Mouse (Mus musculus) testis, postnatal 10 days (tissue): ENCODE data around the gene Hist1h2bb.
A peak's percentile ranks its signal among the peaks of the same experiment; 100 is the strongest.

Experiments used
- DNase-seq: peaks from one replicate; pipeline ENCODE4 v3.0.0; 2021; ENCODE audit warnings: low spot score

Hist1h2bb gene

GRCm38 (mm10) chr13:23728472-23729191 is 17.9 kb upstream of the Hist1h2bb start:
- DNase-seq: no peak

GRCm38 (mm10) chr13:23729192-23729525 is 17.4 kb upstream of the Hist1h2bb start:
- no peak for DNase-seq

GRCm38 (mm10) chr13:23729706-23730105 is 16.8 kb upstream of the Hist1h2bb start:
- DNase-seq: no peak

- DNase-seq: no peak
Observed at GRCm38 (mm10) chr13:23730479-23730878, 16.1 kb upstream of the Hist1h2bb start.

GRCm38 (mm10) chr13:23732156-23732804 is 14.3 kb upstream of the Hist1h2bb start:
- DNase-seq: no peak

- no peak for DNase-seq
Observed at GRCm38 (mm10) chr13:23737091-23737490, 9.4 kb upstream of the Hist1h2bb start.

GRCm38 (mm10) chr13:23738041-23738440 is 8.5 kb upstream of the Hist1h2bb start:
- DNase-seq: peak; percentile 60

- peak; percentile 92 for DNase-seq
Observed at GRCm38 (mm10) chr13:23738677-23739068, 7.9 kb upstream of the Hist1h2bb start, which contains the start of gene Hist1h1c. Gene Hist1h1c (plus strand): TSS chr13:23738808.

GRCm38 (mm10) chr13:23739069-23739921 is 7.2 kb upstream of the Hist1h2bb start:
- DNase-seq: peak; percentile 85

- no peak for DNase-seq
Observed at GRCm38 (mm10) chr13:23739922-23740252, 6.6 kb upstream of the Hist1h2bb start.

- DNase-seq: no peak
Observed at GRCm38 (mm10) chr13:23740256-23740840, 6.2 kb upstream of the Hist1h2bb start.

- DNase-seq: no peak
Observed at GRCm38 (mm10) chr13:23740910-23741309, 5.6 kb upstream of the Hist1h2bb start.

- no peak for DNase-seq
Observed at GRCm38 (mm10) chr13:23742007-23742406, 4.5 kb upstream of the Hist1h2bb start.

- no peak for DNase-seq
Observed at GRCm38 (mm10) chr13:23743215-23743614, 3.3 kb upstream of the Hist1h2bb start.

- no peak for DNase-seq
Observed at GRCm38 (mm10) chr13:23743963-23744362, 2.6 kb upstream of the Hist1h2bb start.

- no peak for DNase-seq
Observed at GRCm38 (mm10) chr13:23744421-23745380, 1.8 kb upstream of the Hist1h2bb start.

- peak; percentile 92 for DNase-seq
Observed at GRCm38 (mm10) chr13:23745381-23746161, 963 bp upstream of the Hist1h2bb start, which contains the start of gene Hist1h3c. Gene Hist1h3c (minus strand): TSS chr13:23745602.

- no peak for DNase-seq
Observed at GRCm38 (mm10) chr13:23747081-23747891, 752 bp downstream of the Hist1h2bb start.

GRCm38 (mm10) chr13:23747892-23748288 is 1.4 kb downstream of the Hist1h2bb start:
- DNase-seq: no peak
